Mouse (Mus musculus): ENCODE results near the gene Leo1.
"Not testable (repeated sequence)": the region's sequence is repeated elsewhere in the genome, so short reads cannot be mapped to it uniquely, and the experiment has no call there.

Gene Leo1

GRCm38 (mm10) chr9:75467581-75467980 lies 26.3 kb downstream of the Leo1 start:
- no peak for DNase-seq (ENCODE audit: low spot score)

- no peak for DNase-seq (ENCODE audit: low spot score)
Observed at GRCm38 (mm10) chr9:75468297-75468696, 27.0 kb downstream of the Leo1 start.

GRCm38 (mm10) chr9:75477212-75477611 lies 35.9 kb downstream of the Leo1 start:
- no peak for DNase-seq (ENCODE audit: low spot score)

- peak; percentile 47 for DNase-seq (ENCODE audit: low spot score)
Observed at GRCm38 (mm10) chr9:75479106-75479725, 37.9 kb downstream of the Leo1 start.

GRCm38 (mm10) chr9:75480536-75481075 lies 39.3 kb downstream of the Leo1 start:
- DNase-seq (ENCODE audit: low spot score), result no peak

GRCm38 (mm10) chr9:75485231-75485630 lies 43.9 kb downstream of the Leo1 start:
- no peak for DNase-seq (ENCODE audit: low spot score)

GRCm38 (mm10) chr9:75488255-75488654 lies 46.9 kb downstream of the Leo1 start:
- not testable (repeated sequence) for DNase-seq (ENCODE audit: low spot score)

GRCm38 (mm10) chr9:75494407-75495005 lies 53.2 kb downstream of the Leo1 start:
- DNase-seq (ENCODE audit: low spot score), result no peak

GRCm38 (mm10) chr9:75495945-75496344 lies 54.6 kb downstream of the Leo1 start:
- DNase-seq (ENCODE audit: low spot score), result no peak

GRCm38 (mm10) chr9:75498571-75498970 lies 57.2 kb downstream of the Leo1 start:
- DNase-seq (ENCODE audit: low spot score), result no peak

GRCm38 (mm10) chr9:75504311-75504710 lies 63.0 kb downstream of the Leo1 start:
- DNase-seq (ENCODE audit: low spot score), result no peak

GRCm38 (mm10) chr9:75511236-75511939 lies 70.1 kb downstream of the Leo1 start:
- DNase-seq (ENCODE audit: low spot score), result no peak

GRCm38 (mm10) chr9:75515464-75516113 lies 74.3 kb downstream of the Leo1 start:
- DNase-seq (ENCODE audit: low spot score), result peak; percentile 83
